Mouse (Mus musculus): ENCODE results near the gene Inpp1. TPM values are rescaled to one million over a fixed set of nuclear protein-coding genes. Genes with fewer than 3 reads are reported as not detected.

Gene Inpp1
- polyA plus RNA-seq (2017; shearing (Covaris generic)): 100 to 1,000 TPM in 1 of 2 experiments, 10 to 100 TPM in 1; 94.9 to 141 TPM

- peak; percentile 87 for ATAC-seq
These were observed at the start of gene Inpp1 for GRCm38 (mm10) chr1:52816910-52817812. TSS of gene Inpp1 (minus strand) at chr1:52817688.

GRCm38 (mm10) chr1:52866007-52866406, 48.5 kb upstream of the Inpp1 start:
- ATAC-seq: no peak

DNA sequence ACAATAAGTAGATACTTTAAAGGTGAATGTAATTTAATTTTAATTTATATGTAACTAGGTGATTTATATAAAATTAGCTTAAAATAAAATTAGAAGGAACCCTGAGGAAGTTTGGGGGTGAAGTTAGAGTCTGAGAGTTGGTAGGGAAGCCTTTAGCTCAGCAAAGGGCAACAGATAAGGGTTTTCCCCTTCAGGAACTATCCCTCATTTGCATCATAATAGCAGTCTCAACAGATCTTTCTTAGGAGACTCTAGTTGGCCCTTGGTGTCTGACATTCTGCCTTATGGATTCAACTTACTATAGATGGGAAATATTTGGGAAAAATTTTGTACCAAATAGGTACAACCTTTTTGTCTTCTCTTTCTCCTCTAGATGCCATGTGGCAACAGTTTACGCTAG, 46.7 kb upstream of the Inpp1 start:
- ATAC-seq: peak; percentile 60

DNA sequence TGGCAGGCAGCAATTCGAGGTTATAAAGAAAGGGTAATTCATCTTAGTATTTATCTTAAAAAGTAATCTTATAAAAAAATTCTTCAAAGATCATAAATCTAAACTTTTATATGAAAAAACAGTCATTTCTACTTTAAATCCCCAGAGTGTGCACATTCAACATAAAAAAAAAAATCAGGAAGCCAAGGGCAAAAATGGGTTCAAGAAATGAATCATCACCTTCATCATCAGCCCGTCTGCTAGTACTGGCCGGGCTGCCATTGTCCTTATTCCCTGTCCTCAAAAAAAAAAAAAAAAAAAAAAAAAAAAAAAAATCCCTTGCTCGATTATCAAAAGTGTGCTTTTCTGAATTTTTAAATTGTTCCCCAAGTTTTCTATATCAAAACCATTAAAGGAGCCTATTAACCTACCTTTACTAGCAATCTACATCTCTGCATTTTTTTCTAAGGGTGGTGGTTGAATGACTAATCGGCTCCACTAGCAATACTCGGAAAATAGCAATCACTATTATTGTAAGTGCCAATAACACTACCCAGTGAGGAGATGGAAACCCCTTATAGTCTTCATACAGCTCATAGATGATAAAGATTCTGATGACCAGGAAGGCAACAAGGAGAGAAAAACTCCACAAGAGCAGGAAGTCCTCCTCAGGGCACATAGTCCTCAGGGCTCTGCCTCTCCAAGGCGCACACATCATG, 38.6 kb upstream of the Inpp1 start:
- ATAC-seq: peak; percentile 56

DNA sequence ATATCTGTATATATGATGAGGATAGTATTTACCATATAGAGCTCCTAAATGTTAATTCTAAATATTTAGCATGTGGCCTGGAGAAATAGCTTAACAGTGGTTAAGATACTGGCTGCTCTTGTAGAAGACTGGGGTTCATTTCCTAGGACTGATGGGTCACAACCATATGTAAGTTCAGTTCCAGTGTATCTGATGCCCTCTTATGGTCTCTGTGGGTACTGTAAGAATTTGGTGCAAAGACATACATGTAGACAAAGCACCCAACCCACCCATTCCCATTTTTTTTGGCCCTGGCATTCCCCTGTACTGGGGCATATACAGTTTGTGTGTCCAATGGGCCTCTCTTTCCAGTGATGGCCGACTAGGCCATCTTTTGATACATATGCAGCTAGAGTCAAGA, 36.5 kb upstream of the Inpp1 start:
- ATAC-seq: peak; percentile 86

DNA sequence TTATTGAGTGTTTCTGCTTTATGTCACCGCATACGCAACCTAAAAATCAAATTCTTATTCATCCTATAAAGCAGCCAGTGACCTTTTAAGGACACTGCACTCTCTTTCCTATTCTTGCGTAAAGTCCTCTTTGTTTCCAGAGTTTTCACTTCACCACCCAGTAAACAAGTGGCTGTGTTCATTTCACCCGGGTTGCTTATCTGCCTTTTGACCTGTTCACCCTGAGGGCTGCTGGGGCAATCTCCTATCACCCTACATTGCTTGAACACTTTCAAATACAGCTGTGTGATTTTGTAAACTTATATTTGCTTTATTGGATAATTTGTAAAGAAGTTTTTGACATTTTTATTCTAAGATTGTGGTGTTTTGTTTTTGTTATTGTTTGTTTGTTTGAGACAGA, 31.9 kb upstream of the Inpp1 start:
- no peak for ATAC-seq

- no peak for ATAC-seq
These were observed 29.1 kb upstream of the Inpp1 start for GRCm38 (mm10) chr1:52846556-52846955.

DNA sequence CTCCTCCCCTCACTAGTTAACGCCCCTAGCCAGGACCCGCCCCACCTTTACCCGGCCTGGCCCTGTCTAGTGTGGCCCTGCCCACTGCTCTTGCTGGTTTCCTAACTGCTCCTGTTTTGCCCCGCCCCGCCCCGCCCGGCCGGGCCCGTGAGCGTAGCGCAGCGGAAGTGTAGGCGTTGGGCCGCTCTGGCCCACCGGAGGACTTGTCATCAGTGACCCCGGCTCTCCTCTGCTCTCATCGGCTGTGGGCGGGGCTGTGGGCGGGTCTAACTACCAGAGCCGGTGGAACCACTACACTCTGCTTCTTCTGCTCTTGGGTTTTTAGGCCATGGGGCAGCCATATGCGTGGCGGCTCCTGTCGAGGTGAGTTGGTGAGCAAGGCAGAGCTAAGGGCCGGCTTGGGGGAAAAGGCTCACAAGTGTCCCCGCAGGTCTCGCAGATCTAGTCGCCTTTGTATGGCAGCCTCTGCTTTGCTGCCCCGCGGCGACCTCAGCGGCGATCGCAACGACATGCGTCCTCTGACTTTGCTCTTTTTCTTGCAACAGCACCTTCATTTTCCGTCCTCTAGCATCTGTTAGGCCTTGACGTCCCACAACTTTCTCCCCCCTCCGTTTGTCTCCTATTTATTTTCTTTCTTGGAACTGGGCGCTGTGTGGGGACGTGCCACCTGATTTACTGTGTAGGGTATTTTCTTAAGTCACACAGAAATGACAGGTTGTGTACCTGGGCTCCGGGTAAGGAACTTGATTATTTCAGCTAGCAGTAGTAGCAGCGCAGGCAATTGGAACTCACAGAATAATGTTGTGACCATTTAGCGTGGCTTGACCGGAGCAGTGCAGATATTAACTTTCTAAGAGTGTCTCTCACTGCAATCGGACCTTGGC, 27.5 kb upstream of the Inpp1 start, which contains the start of gene Hibch:
Hibch (plus strand) TSS at position 148 of the 884 bp plus-strand sequence.
- ATAC-seq: peak; percentile 93

DNA sequence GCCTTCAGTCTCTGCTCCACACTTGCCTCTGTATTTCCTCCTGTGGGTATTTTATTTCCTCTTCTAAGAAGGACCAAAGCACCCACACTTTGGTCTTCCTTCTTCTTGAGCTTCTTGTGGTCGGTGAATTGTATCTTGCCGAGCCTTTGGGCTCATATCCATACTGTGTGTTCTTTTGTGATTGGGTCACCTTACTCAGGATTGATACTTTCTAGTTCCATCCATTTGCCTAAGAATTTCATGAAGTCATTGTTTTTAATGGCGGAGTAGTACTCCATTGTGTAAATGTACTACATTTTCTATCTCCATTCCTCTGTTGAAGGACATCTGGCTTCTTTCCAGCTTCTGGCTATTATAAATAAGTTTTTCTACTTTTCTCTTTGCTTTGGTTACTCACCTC, 26.9 kb upstream of the Inpp1 start:
- peak; percentile 1 for ATAC-seq

DNA sequence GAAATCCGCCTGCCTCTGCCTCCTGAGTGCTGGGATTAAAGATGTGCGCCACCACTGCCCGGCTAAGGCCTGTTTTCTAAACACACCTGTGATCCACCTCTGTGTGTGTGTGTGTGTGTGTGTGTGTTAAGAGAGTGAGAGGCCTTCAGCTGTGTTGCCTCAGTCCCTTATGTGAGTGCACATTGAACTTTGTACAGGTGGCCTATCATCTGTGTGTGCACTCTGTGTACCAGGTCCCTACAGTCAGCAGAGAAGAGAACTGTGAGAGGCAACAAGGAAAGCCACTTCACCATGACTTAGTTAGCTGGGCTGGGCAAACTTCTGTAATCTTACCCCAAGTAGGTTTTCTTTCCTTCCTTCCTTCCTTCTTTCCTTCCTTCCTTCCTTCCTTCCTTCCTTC, 21.6 kb upstream of the Inpp1 start:
- ATAC-seq: no peak

DNA sequence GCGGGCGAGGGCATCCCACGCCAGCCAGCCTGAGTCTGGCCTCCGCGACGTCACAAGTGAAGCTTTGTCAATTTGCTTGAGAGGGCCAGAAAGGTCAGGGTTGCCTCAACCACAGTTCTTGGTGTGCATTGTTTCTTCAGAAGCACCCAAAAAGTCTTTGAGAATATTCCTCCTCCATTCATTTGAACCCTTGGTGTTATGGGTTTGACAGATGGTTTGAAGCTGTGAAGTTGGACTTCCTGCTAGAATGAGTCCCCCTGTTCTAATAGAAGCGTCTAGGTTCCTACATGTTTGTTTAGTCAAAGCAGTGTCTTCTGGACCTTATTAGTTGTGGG, 292 bp upstream of the Inpp1 start:
- ATAC-seq: no peak

GRCm38 (mm10) chr1:52816232-52816891, 1.1 kb downstream of the Inpp1 start:
- no peak for ATAC-seq

DNA sequence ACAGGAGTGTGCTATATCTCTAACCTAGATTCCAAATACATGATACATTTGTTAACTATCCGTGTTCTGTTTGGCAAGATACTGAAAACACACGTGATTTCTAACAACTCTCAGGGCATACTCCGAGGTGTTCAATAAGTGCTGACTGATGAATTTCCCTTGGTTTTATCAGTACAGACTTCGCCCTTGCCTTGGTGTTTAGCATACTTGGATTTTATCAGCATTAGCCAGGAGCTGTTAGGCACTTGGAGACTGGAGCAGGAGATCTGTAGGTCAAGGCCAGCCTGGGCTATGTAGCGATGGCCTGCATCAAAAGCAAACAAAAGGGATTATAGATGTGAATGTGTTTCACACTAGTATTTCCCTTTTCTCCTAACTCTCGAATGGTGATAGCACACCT, 9.0 kb downstream of the Inpp1 start:
- ATAC-seq: no peak

DNA sequence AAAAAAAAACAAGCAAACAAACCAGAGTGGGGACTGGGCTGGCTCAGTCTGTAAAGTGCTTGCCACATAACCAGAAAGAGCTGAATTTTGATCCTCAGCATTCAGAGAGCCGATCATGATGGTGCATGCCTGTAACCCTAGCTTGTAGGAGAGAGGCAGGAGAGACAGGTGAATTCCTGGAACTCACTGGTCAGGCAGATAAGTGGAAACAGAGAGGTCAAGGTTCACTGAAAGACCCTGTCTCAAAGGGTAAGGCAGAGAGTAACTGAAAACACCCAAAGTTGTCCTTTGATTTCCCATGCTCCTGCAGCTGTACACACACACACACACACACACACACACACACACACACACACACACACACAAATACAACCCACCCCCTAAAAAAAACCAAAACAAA, 12.4 kb downstream of the Inpp1 start:
- ATAC-seq: no peak

GRCm38 (mm10) chr1:52802406-52802975, 15.0 kb downstream of the Inpp1 start:
- no peak for ATAC-seq

DNA sequence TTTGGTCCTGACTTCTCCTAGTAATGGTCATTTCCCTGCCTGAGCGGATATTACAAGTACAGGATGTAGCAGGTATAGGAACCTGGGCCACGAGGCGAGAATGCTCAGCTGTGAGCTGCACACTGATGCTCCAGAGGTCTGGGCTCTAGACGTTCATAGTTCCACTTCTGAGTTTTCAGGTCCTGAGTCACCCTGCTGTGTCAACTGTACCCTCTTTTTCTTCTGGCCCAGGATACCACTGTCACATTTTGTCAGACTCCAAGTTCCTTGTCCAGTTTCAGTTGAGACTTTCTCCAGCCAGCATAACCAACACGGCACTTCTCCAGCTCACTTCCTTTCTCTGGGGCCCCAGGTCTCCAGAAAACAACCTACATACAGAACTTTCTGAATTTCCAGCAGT, 15.8 kb downstream of the Inpp1 start:
- no peak for ATAC-seq

DNA sequence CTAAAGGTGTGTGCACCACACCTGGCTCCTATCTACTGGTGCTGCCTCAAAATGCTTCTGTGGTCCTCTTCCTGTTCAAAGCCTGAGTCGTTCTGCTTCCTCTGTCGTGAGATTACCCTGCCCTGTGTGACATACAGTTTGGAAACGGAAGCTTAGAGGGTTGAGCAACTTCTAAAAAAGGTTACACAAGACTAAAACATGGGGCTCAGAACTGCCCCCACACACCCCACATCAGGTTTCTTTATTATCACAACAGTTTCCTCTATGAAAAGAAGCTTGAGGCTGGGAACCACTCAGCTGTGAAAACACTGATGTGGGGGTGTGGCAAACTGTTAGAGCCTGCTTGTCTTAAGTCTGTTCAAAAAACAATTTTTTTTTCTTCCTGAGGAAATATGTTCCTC, 17.1 kb downstream of the Inpp1 start:
- ATAC-seq: peak; percentile 83

DNA sequence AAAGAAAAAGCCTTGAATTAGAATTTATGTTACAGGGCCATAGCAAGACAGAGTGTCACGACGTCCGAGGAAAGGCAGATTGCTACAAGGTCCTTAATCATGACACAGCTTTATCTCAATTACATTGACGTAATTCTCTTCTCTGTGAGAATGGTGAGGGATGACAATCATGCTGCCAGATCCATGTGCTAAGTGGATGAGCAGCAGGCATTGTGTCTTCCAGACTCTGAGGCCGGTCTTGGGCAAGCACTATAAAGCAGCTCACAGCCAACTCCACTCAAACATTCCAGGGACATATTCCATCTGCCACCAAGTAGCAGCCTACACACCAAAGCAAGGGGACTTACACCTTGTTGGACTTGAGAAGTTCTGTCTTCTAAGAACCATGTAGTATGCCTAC, 17.7 kb downstream of the Inpp1 start:
- peak; percentile 3 for ATAC-seq

GRCm38 (mm10) chr1:52799056-52799726, 18.3 kb downstream of the Inpp1 start:
- ATAC-seq: peak; percentile 70

- ATAC-seq: no peak
These were observed 21.6 kb downstream of the Inpp1 start for GRCm38 (mm10) chr1:52795927-52796326.

- ATAC-seq: no peak
These were observed 23.8 kb downstream of the Inpp1 start for GRCm38 (mm10) chr1:52793692-52794091.
